Mouse (Mus musculus): Measurements from ENCODE around the gene Gm5458. TPM values are rescaled to one million over a fixed set of nuclear protein-coding genes. Genes with fewer than 3 reads are reported as not detected.

Gm5458 gene
- not detected for polyA plus RNA-seq (2014; fragmentation: Illumina TruSeq; extraction: RNeasy Lipid Tissue Mini Kit (QIAGEN cat#74804))

DNA sequence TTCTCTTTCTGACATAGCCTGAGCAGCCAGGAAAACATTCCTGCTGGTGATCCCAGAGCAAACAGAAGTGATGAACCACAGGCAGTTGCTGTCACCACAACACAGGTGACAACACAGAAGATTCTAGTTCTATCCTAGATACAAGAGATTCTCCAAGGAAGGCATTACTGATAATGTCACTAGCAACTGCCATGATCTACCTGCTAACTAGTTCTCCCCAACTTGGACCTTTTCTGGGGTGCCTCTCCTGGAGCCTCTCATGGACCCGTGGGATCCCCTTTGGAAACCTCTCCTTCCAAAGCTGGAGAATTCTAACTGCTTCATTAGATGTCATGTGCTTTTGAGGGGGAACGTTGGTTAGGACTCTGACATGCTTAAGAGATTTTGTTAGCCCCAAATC is at the start of gene Gm5458:
Gm5458 (minus strand) TSS at position 101 of the 400 bp plus-strand sequence.

GRCm38 (mm10) chr14:19584804-19585667 is 17.3 kb downstream of the Gm5458 start, which contains the start of gene Gm2237:
Gene Gm2237 (minus strand): TSS chr14:19585135.

GRCm38 (mm10) chr14:19549863-19550262 is 52.5 kb downstream of the Gm5458 start, which contains the start of gene Gm2244:
Gene Gm2244 (minus strand): TSS chr14:19549963.

Other genes starting within 250 kb of the Gm5458 start
- gene Gm21738, start 183.7 kb downstream of the Gm5458 start, polyA plus RNA-seq (2014; fragmentation: Illumina TruSeq; extraction: RNeasy Lipid Tissue Mini Kit (QIAGEN cat#74804)): not detected
- not detected for gene Gm2244, start 52.6 kb downstream of the Gm5458 start, polyA plus RNA-seq (2014; fragmentation: Illumina TruSeq; extraction: RNeasy Lipid Tissue Mini Kit (QIAGEN cat#74804))
- 4.0 TPM for gene Gm2237, start 17.4 kb downstream of the Gm5458 start, polyA plus RNA-seq (2014; fragmentation: Illumina TruSeq; extraction: RNeasy Lipid Tissue Mini Kit (QIAGEN cat#74804))
- gene Nid2, start 148.7 kb upstream of the Gm5458 start, polyA plus RNA-seq (2014; fragmentation: Illumina TruSeq; extraction: RNeasy Lipid Tissue Mini Kit (QIAGEN cat#74804)): 28.5 TPM
- gene Rtraf, start 221.2 kb upstream of the Gm5458 start, polyA plus RNA-seq (2014; fragmentation: Illumina TruSeq; extraction: RNeasy Lipid Tissue Mini Kit (QIAGEN cat#74804)): 332 TPM

Data from ovary, adult 10 weeks (tissue).